Mouse (Mus musculus) hindlimb bud, embryonic 11.5 days (tissue): ENCODE measurements around the gene Pes1.

ENCODE experiments used
- DNase-seq: peaks from one replicate; pipeline ENCODE4 v3.0.0-alpha.2; 2012; ENCODE audit warnings: low read depth, low spot score; ENCODE audit errors: extremely low spot score

Gene Pes1

GRCm38 (mm10) chr11:3963155-3963554 lies 620 bp upstream of the Pes1 start:
- DNase-seq: no peak

- no peak for DNase-seq
These were observed 819 bp downstream of the Pes1 start for GRCm38 (mm10) chr11:3964416-3965172.

GRCm38 (mm10) chr11:3969837-3970236 lies 6.1 kb downstream of the Pes1 start:
- DNase-seq: no peak

- no peak for DNase-seq
These were observed 6.6 kb downstream of the Pes1 start for GRCm38 (mm10) chr11:3970361-3970760.

GRCm38 (mm10) chr11:3973081-3973480 lies 9.3 kb downstream of the Pes1 start:
- DNase-seq: no peak

- DNase-seq: no peak
These were observed 10.5 kb downstream of the Pes1 start for GRCm38 (mm10) chr11:3974311-3974710.

- DNase-seq: no peak
These were observed 12.9 kb downstream of the Pes1 start, which contains the start of gene 4930556J24Rik for GRCm38 (mm10) chr11:3976678-3977077. Gene 4930556J24Rik, minus strand, starts transcription at chr11:3976778.

- no peak for DNase-seq
These were observed 14.6 kb downstream of the Pes1 start for GRCm38 (mm10) chr11:3978421-3978820.

GRCm38 (mm10) chr11:3981536-3981935 lies 17.8 kb downstream of the Pes1 start:
- no peak for DNase-seq

GRCm38 (mm10) chr11:3982275-3983209 lies 18.8 kb downstream of the Pes1 start:
- no peak for DNase-seq

- no peak for DNase-seq
These were observed 19.6 kb downstream of the Pes1 start, which contains the start of gene Gal3st1 for GRCm38 (mm10) chr11:3983291-3983862. Gene Gal3st1, plus strand, starts transcription at chr11:3983636.

- DNase-seq: no peak
These were observed 20.3 kb downstream of the Pes1 start for GRCm38 (mm10) chr11:3983863-3984745.

GRCm38 (mm10) chr11:3989748-3990147 lies 26.0 kb downstream of the Pes1 start:
- no peak for DNase-seq

- no peak for DNase-seq
These were observed 29.4 kb downstream of the Pes1 start for GRCm38 (mm10) chr11:3993132-3993531.

GRCm38 (mm10) chr11:3993914-3994313 lies 30.1 kb downstream of the Pes1 start:
- DNase-seq: no peak

GRCm38 (mm10) chr11:3995511-3995910 lies 31.7 kb downstream of the Pes1 start:
- DNase-seq: no peak

GRCm38 (mm10) chr11:3996840-3997239 lies 33.1 kb downstream of the Pes1 start:
- no peak for DNase-seq

- no peak for DNase-seq
These were observed 34.4 kb downstream of the Pes1 start for GRCm38 (mm10) chr11:3997978-3998720.

- peak; percentile 47 for DNase-seq
These were observed 35.8 kb downstream of the Pes1 start for GRCm38 (mm10) chr11:3999547-3999946.

- DNase-seq: peak; percentile 37
These were observed 37.8 kb downstream of the Pes1 start for GRCm38 (mm10) chr11:4001603-4002002.
